ENCODE assay signal across 8 mouse cellular contexts in genomic region chr12:84316721-84317621, GRCm38 (mm10). TPM values are rescaled to one million over a fixed set of nuclear protein-coding genes. Genes with fewer than 3 reads are reported as not detected.
A peak's percentile ranks its signal among the peaks of the same experiment; 100 is the strongest.
DNase-seq lines count a peak whose midpoint lies in the region; ATAC-seq and TF ChIP-seq lines count a peak whose summit lies in the region.

TSS of gene Zfp410 (plus strand) at chr12:84316852.

- WGBS in heart, embryonic 10.5 days: under 1% methylated on average over 77 of the region's 77 CpGs
- WGBS in kidney, embryonic 15.5 days: under 1% methylated on average over 76 of the region's 77 CpGs

- H3K4me3 ChIP-seq in bone marrow macrophage, adult 2 months (ENCODE audit: insufficient read depth, low read length): peak within 1 kb of the TSS; percentile 97
- H3K4me3 ChIP-seq in embryonic fibroblast, embryonic 13.5 days (ENCODE audit: insufficient read depth, low read length): peak within 1 kb of the TSS; percentile 64
- H3K4me3 ChIP-seq in heart, embryonic 10.5 days: peak within 1 kb of the TSS; percentile 96
- H3K4me3 ChIP-seq in kidney, embryonic 15.5 days (replicated peaks): peak within 1 kb of the TSS; percentile 100

- H3K27ac ChIP-seq in bone marrow macrophage, adult 2 months (ENCODE audit: insufficient read depth, low read depth, low read length): peak within 1 kb of the TSS; percentile 56
- H3K27ac ChIP-seq in embryonic fibroblast, embryonic 13.5 days (ENCODE audit: insufficient read depth, low read length): peak within 1 kb of the TSS; percentile 81
- H3K27ac ChIP-seq in heart, embryonic 10.5 days: peak within 1 kb of the TSS; percentile 98
- peak within 1 kb of the TSS; percentile 99 for H3K27ac ChIP-seq in kidney, embryonic 15.5 days

- DNase-seq in A20 (ENCODE audit: low read depth, low spot score): peak; percentile 93
- peak; percentile 95 for DNase-seq in heart, embryonic 10.5 days (ENCODE audit: low spot score)
- DNase-seq in liver: peak; percentile 88
- DNase-seq in spleen, postnatal 4 days (ENCODE audit: low spot score in 2 of 2): peak; percentile 82 to 90

- peak within 1 kb of the TSS; percentile 86 for H3K4me2 ChIP-seq in kidney, embryonic 15.5 days

- peaks cover 8% of the 10 kb centered on the region; the same call in 1 of the 2 replicates for H3K36me3 ChIP-seq in heart, embryonic 10.5 days
- no peaks in the 10 kb centered on the region; the same call in 1 of the 2 replicates for H3K36me3 ChIP-seq in kidney, embryonic 15.5 days

- TF ChIP-seq POLR2A in bone marrow macrophage, adult 2 months (IDR thresholded peaks at IDR 0.05; ENCODE audit: borderline replicate concordance, low read depth, low read length): no peak; the same call in 1 of the 2 replicates
- TF ChIP-seq POLR2A in embryonic fibroblast, embryonic 13.5 days (IDR thresholded peaks at IDR 0.05; ENCODE audit: low read depth, low read length): peak; percentile 75

- H3K9ac ChIP-seq in kidney, embryonic 15.5 days: peak within 1 kb of the TSS; percentile 98

- no peaks in the 10 kb centered on the region for H3K27me3 ChIP-seq in heart, embryonic 10.5 days (ENCODE audit: insufficient read depth, poor library complexity, severe bottlenecking)
- H3K27me3 ChIP-seq in kidney, embryonic 15.5 days: no peaks in the 10 kb centered on the region

- peak; percentile 97 for ATAC-seq in kidney, embryonic 15.5 days (replicated peaks; ENCODE audit: low FRiP score)
- ATAC-seq in monocyte, adult 5-6 weeks (replicated peaks; ENCODE audit: insufficient number of reproducible peaks, low FRiP score, low TSS enrichment, poor library complexity, severe bottlenecking): peak; percentile 63

- no peaks in the 10 kb centered on the region for H3K9me3 ChIP-seq in heart, embryonic 10.5 days
- H3K9me3 ChIP-seq in kidney, embryonic 15.5 days (replicated peaks): no peaks in the 10 kb centered on the region

- H3K4me1 ChIP-seq in bone marrow macrophage, adult 2 months (ENCODE audit: control insufficient read depth, insufficient read depth, low read length): peaks cover 4% of the 10 kb centered on the region
- peaks cover 2% of the 10 kb centered on the region; the same call in 1 of the 2 replicates for H3K4me1 ChIP-seq in embryonic fibroblast, embryonic 13.5 days (ENCODE audit: control insufficient read depth, insufficient read depth, low read length)
- peaks cover 11% of the 10 kb centered on the region for H3K4me1 ChIP-seq in heart, embryonic 10.5 days
- H3K4me1 ChIP-seq in kidney, embryonic 15.5 days: peaks cover 26% of the 10 kb centered on the region

- TF ChIP-seq CTCF in bone marrow macrophage, adult 2 months (IDR thresholded peaks at IDR 0.05; ENCODE audit: low read depth, low read length): no peak
- no peak for TF ChIP-seq CTCF in embryonic fibroblast, embryonic 13.5 days (IDR thresholded peaks at IDR 0.05; ENCODE audit: borderline replicate concordance, insufficient read depth, low read length)

RNA-seq across cellular contexts. Expression of gene Zfp410, which starts in this region (rescaled TPM):
- 26.3 and 27.3 TPM in 2 replicates for polyA plus RNA-seq in bone marrow macrophage, adult 2 months (2012; ENCODE audit: insufficient read depth, insufficient read length, missing spikeins)
- polyA plus RNA-seq in embryonic fibroblast, embryonic 13.5 days (2011; ENCODE audit: insufficient read length, low read depth, missing spikeins): 39.1 and 46.0 TPM in 2 replicates
- 67.0 and 77.1 TPM in 2 replicates for polyA plus RNA-seq in heart, embryonic 10.5 days (2016; fragmentation: Nextera tagmentation; extraction: Ambion mirVana)
- 77.8 and 79.4 TPM in 2 replicates for polyA plus RNA-seq in kidney, embryonic 15.5 days (2015; fragmentation: Nextera tagmentation; extraction: Ambion mirVana)
- total RNA-seq in monocyte, adult 5-6 weeks (2017): 37.1 to 48.0 TPM (median 46.0 TPM) in 3 replicates

Comparison
In these comparisons a context has a peak if more than half of its experiments do, and no peak if none do; other contexts are left out.
1. Peak in every context shown above with its lines: DNase-seq, ATAC-seq, H3K4me3 ChIP-seq and H3K27ac ChIP-seq.